Comparison of ENCODE assay signal across 9 mouse cellular contexts in genomic region chr14:101787903-101788302, GRCm38 (mm10). TPM values are rescaled to one million over a fixed set of nuclear protein-coding genes. Genes with fewer than 3 reads are reported as not detected.
DNase-seq lines count a peak whose midpoint lies in the region; ATAC-seq and TF ChIP-seq lines count a peak whose summit lies in the region.
"Had no signal": no experiment of that assay in that cellular context is flagged by ENCODE, and none has a peak within 500 bp of the region (broad histone marks: within the 10 kb centered on the region; RNA-seq: fewer than 3 reads in every experiment).

No protein-coding gene starts in this region.

- no peaks in the 10 kb centered on the region for H3K9me3 ChIP-seq in midbrain, embryonic 14.5 days (ENCODE audit: control insufficient read depth, low read length)

- no peak for TF ChIP-seq POLR2A in kidney, adult 2 months (IDR thresholded peaks at IDR 0.05; ENCODE audit: low read depth, low read length)

- peak; percentile 2 to 3 for DNase-seq in cerebellum, adult 18-20 months
- DNase-seq in cerebellum, adult 9-10 months, result no peak
- peak; percentile 4 for DNase-seq in ovary, postnatal 36 days (ENCODE audit: low spot score)
- no peak for DNase-seq in ovary, adult 18-20 months (ENCODE audit: low spot score)
- DNase-seq in kidney, adult 2 months, result peak; percentile 76
- peak; percentile 15 to 33 for DNase-seq in urinary bladder, postnatal 36 days (ENCODE audit: low spot score in 2 of 2)
- DNase-seq in thymus, postnatal 10 days (ENCODE audit: low spot score in 2 of 2), result no peak
- no peak for DNase-seq in midbrain, embryonic 14.5 days
- DNase-seq: liver, postnatal 0 days had no signal

- H3K27ac ChIP-seq in kidney, adult 2 months (ENCODE audit: insufficient read depth, low read depth, low read length), result peak overlapping the region; percentile 28
- no peak overlapping the region for H3K27ac ChIP-seq in midbrain, embryonic 14.5 days (replicated peaks; ENCODE audit: low read depth, low read length)

- H3K4me1 ChIP-seq in kidney, adult 2 months (ENCODE audit: control insufficient read depth, insufficient read depth, low read length), result peaks cover 4% of the 10 kb centered on the region; the same call in 1 of the 2 replicates
- no peaks in the 10 kb centered on the region for H3K4me1 ChIP-seq in midbrain, embryonic 14.5 days (ENCODE audit: control insufficient read depth, insufficient read depth, low read length)

- H3K4me3 ChIP-seq in kidney, adult 2 months (ENCODE audit: insufficient read depth, low read depth, low read length), result no peak overlapping the region
- H3K4me3 ChIP-seq in midbrain, embryonic 14.5 days (replicated peaks; ENCODE audit: low read depth, low read length), result no peak overlapping the region

- H3K27me3 ChIP-seq in kidney, adult 2 months (replicated peaks; ENCODE audit: control insufficient read depth, insufficient read depth, low read length), result no peaks in the 10 kb centered on the region
- H3K27me3 ChIP-seq in midbrain, embryonic 14.5 days (ENCODE audit: control insufficient read depth, insufficient read depth, low read length), result no peaks in the 10 kb centered on the region

- H3K9ac ChIP-seq in midbrain, embryonic 14.5 days (replicated peaks; ENCODE audit: low read length), result no peak overlapping the region
- H3K9ac ChIP-seq: liver, postnatal 0 days had no signal

- H3K36me3 ChIP-seq in kidney, adult 2 months (ENCODE audit: control insufficient read depth, insufficient read depth, low read length), result no peaks in the 10 kb centered on the region
- no peaks in the 10 kb centered on the region for H3K36me3 ChIP-seq in midbrain, embryonic 14.5 days (ENCODE audit: control insufficient read depth, insufficient read depth, low read length)

- H3K4me2 ChIP-seq in midbrain, embryonic 14.5 days (ENCODE audit: low read length), result no peak overlapping the region

- no peak for ATAC-seq in midbrain, embryonic 14.5 days (ENCODE audit: low FRiP score, low TSS enrichment)
- ATAC-seq: liver, postnatal 0 days had no signal

- WGBS in kidney, adult 2 months, result 34% methylated on average over 5 of the region's 5 CpGs
- WGBS in midbrain, embryonic 14.5 days, result 84% methylated on average over 5 of the region's 5 CpGs

- TF ChIP-seq CTCF in kidney, adult 2 months (conservative IDR thresholded peaks at IDR 0.05; ENCODE audit: insufficient read depth, insufficient read length, low read depth, low read length), result no peak

RNA-seq across cellular contexts. Expression of gene Lmo7, which starts 58.1 kb away (rescaled TPM):
- polyA plus RNA-seq in kidney, adult 2 months (2012; rRNA removed), result 40.0 and 53.1 TPM in 2 replicates
- polyA plus RNA-seq in midbrain, embryonic 14.5 days (2014; fragmentation: Nextera tagmentation; extraction: Ambion mirVana), result 1.2 and 1.7 TPM in 2 replicates

RNA-seq across cellular contexts. Expression of gene Gm9922, which starts 58.3 kb away (rescaled TPM):
- polyA plus RNA-seq in kidney, adult 2 months (2012; rRNA removed), result 10.2 and 13.3 TPM in 2 replicates
- polyA plus RNA-seq in midbrain, embryonic 14.5 days (2014; fragmentation: Nextera tagmentation; extraction: Ambion mirVana), result not detected in 2 replicates
- polyA plus RNA-seq: liver, postnatal 0 days had no signal

Comparison
In these comparisons a context has a peak if more than half of its experiments do, and no peak if none do; other contexts are left out.
1. DNase-seq: peak in cerebellum, adult 18-20 months (2 of 2), ovary, postnatal 36 days (single experiment), kidney, adult 2 months (single experiment) and urinary bladder, postnatal 36 days (2 of 2); none in cerebellum, adult 9-10 months (single experiment), ovary, adult 18-20 months (single experiment), thymus, postnatal 10 days (0 of 2) and midbrain, embryonic 14.5 days (single experiment).
2. RNA of gene Lmo7, which starts 58.1 kb away (polyA plus RNA-seq): 40.0 to 53.1 TPM in kidney, adult 2 months; 1.2 to 1.7 TPM in midbrain, embryonic 14.5 days; every median in the first group is over 10 times any median in the second.